Mouse (Mus musculus): Measurements from ENCODE around the gene Ttll10.

The Ttll10 gene

GRCm38 (mm10) chr4:156065156-156065894 lies 6.1 kb upstream of the Ttll10 start:
- in situ Hi-C loops (cut with MboI, MseI) = no loop called here

- in situ Hi-C loops (cut with MboI, MseI) = no loop called here
Observed at GRCm38 (mm10) chr4:156064510-156064897, 5.3 kb upstream of the Ttll10 start.

- in situ Hi-C loops (cut with MboI, MseI) = no loop called here
Observed at GRCm38 (mm10) chr4:156063861-156064509, 4.8 kb upstream of the Ttll10 start.

- in situ Hi-C loops (cut with MboI, MseI) = no loop called here
Observed at GRCm38 (mm10) chr4:156059713-156060112, 499 bp upstream of the Ttll10 start.

GRCm38 (mm10) chr4:156058826-156059225 lies 388 bp downstream of the Ttll10 start:
- in situ Hi-C loops (cut with MboI, MseI) = no loop called here

- in situ Hi-C loops (cut with MboI, MseI) = no loop called here
Observed at GRCm38 (mm10) chr4:156057702-156058101, 1.5 kb downstream of the Ttll10 start.

GRCm38 (mm10) chr4:156055173-156055572 lies 4.0 kb downstream of the Ttll10 start:
- in situ Hi-C loops (cut with MboI, MseI) = no loop called here

GRCm38 (mm10) chr4:156054606-156055005 lies 4.6 kb downstream of the Ttll10 start:
- in situ Hi-C loops (cut with MboI, MseI) = no loop called here

- in situ Hi-C loops (cut with MboI, MseI) = no loop called here
Observed at GRCm38 (mm10) chr4:156054130-156054529, 5.1 kb downstream of the Ttll10 start.

- in situ Hi-C loops (cut with MboI, MseI) = no loop called here
Observed at GRCm38 (mm10) chr4:156053113-156053512, 6.1 kb downstream of the Ttll10 start.

- in situ Hi-C loops (cut with MboI, MseI) = no loop called here
Observed at GRCm38 (mm10) chr4:156050391-156050980, 8.7 kb downstream of the Ttll10 start.

- in situ Hi-C loops (cut with MboI, MseI) = no loop called here
Observed at GRCm38 (mm10) chr4:156049779-156050178, 9.4 kb downstream of the Ttll10 start.

GRCm38 (mm10) chr4:156044754-156045153 lies 14.5 kb downstream of the Ttll10 start:
- in situ Hi-C loops (cut with MboI, MseI) = no loop called here

- in situ Hi-C loops (cut with MboI, MseI) = loop anchor here (5.0 kb wide), 1 partner anchor 38 kb away; no protein-coding TSS in a partner anchor
Observed at GRCm38 (mm10) chr4:156034901-156035300, 24.3 kb downstream of the Ttll10 start.

- in situ Hi-C loops (cut with MboI, MseI) = loop anchor here (5.0 kb wide), 1 partner anchor 37 kb away; no protein-coding TSS in a partner anchor
Observed at GRCm38 (mm10) chr4:156034301-156034700, 24.9 kb downstream of the Ttll10 start.

- in situ Hi-C loops (cut with MboI, MseI) = loop anchor here (5.0 kb wide), 1 partner anchor 36 kb away; no protein-coding TSS in a partner anchor
Observed at GRCm38 (mm10) chr4:156033476-156034119, 25.6 kb downstream of the Ttll10 start.

- in situ Hi-C loops (cut with MboI, MseI) = loop anchor here (5.0 kb wide), 1 partner anchor 36 kb away; no protein-coding TSS in a partner anchor
Observed at GRCm38 (mm10) chr4:156032856-156033255, 26.4 kb downstream of the Ttll10 start.

- in situ Hi-C loops (cut with MboI, MseI) = loop anchor here (5.0 kb wide), 1 partner anchor 34 kb away; no protein-coding TSS in a partner anchor
Observed at GRCm38 (mm10) chr4:156031593-156032391, 27.4 kb downstream of the Ttll10 start.

GRCm38 (mm10) chr4:156031255-156031592 lies 28.0 kb downstream of the Ttll10 start:
- in situ Hi-C loops (cut with MboI, MseI) = loop anchor here (5.0 kb wide), 1 partner anchor 34 kb away; no protein-coding TSS in a partner anchor

GRCm38 (mm10) chr4:156030651-156031118 lies 28.5 kb downstream of the Ttll10 start:
- in situ Hi-C loops (cut with MboI, MseI) = loop anchor here (5.0 kb wide), 1 partner anchor 33 kb away; no protein-coding TSS in a partner anchor

GRCm38 (mm10) chr4:156028580-156028979 lies 30.6 kb downstream of the Ttll10 start:
- in situ Hi-C loops (cut with MboI, MseI) = no loop called here
